Mouse (Mus musculus) CH12.LX (cell line): ENCODE results near the gene 1700122O11Rik. TPM values are rescaled to one million over a fixed set of nuclear protein-coding genes. Genes with fewer than 3 reads are reported as not detected.

ENCODE experiments used
- DNase-seq: peaks from one replicate; pipeline ENCODE4 v3.0.0-alpha.2; 2013; ENCODE audit errors: extremely low read depth
- H3K27ac ChIP-seq: 2 replicates; pipeline ENCODE4 v1.5.1; 2012; ENCODE audit warnings: low read depth, mild to moderate bottlenecking, control low read depth, moderate library complexity; ENCODE audit not compliant: insufficient read depth
- H3K27me3 ChIP-seq: replicated peaks from 2 replicates; pipeline ENCODE3; 2012; ENCODE audit warnings: inconsistent platforms
- H3K36me3 ChIP-seq, 2 experiments: replicated peaks in 1 of 2; 2 replicates each; pipeline versions ENCODE3 to v1.6.1; 2012; ENCODE audit warnings: inconsistent platforms in 1 of 2, low read length in 1 of 2, mild to moderate bottlenecking in 1 of 2, mixed read lengths in 1 of 2, moderate library complexity in 1 of 2; ENCODE audit not compliant: control insufficient read depth in 1 of 2, insufficient read depth in 1 of 2
- H3K4me1 ChIP-seq, 2 experiments: 2 replicates each; pipeline ENCODE4 v1.6.1; 2012; ENCODE audit warnings: inconsistent platforms in 1 of 2, moderate library complexity in 1 of 2; ENCODE audit not compliant: insufficient read depth in 2 of 2, control insufficient read depth in 1 of 2
- H3K4me2 ChIP-seq: 2 replicates; pipeline ENCODE4 v1.6.1; 2012; ENCODE audit warnings: low read depth, mild to moderate bottlenecking, control low read depth; ENCODE audit not compliant: poor library complexity, insufficient read depth, severe bottlenecking
- H3K4me3 ChIP-seq, 3 experiments: fragments of 150-350 bp in 1 of 3; sonication (generic) in 1 of 3; replicated peaks in 1 of 3; 2 replicates each; pipeline versions ENCODE3 to v1.5.1; 2011 to 2012; ENCODE audit warnings: low read depth in 2 of 3, low read length in 2 of 3, mild to moderate bottlenecking in 2 of 3, moderate library complexity in 2 of 3, control low read depth in 1 of 3, improper control_type of control experiment in 1 of 3, inconsistent platforms in 1 of 3, mixed read lengths in 1 of 3; ENCODE audit not compliant: poor library complexity in 1 of 3
- H3K79me2 ChIP-seq: replicated peaks from 2 replicates; pipeline ENCODE4 v1.6.1; 2012; ENCODE audit warnings: mild to moderate bottlenecking, moderate library complexity; ENCODE audit not compliant: control insufficient read depth, poor library complexity, insufficient read depth, severe bottlenecking; ENCODE audit errors: extremely low read depth
- H3K9ac ChIP-seq: 2 replicates; pipeline ENCODE4 v1.6.1; 2012; ENCODE audit warnings: low read depth, mild to moderate bottlenecking, control low read depth, moderate library complexity; ENCODE audit not compliant: insufficient read depth
- H3K9me3 ChIP-seq: replicated peaks from 2 replicates; pipeline ENCODE3; 2012; ENCODE audit warnings: low read length, inconsistent platforms, mixed read lengths
- CHD1 ChIP-seq: IDR thresholded peaks from 2 replicates; pipeline ENCODE4 v1.6.1; 2012; ENCODE audit warnings: low read depth, low read length, improper control_type of control experiment, inconsistent platforms
- CHD2 ChIP-seq: IDR thresholded peaks from 2 replicates; pipeline ENCODE4 v1.6.1; 2011; ENCODE audit warnings: low read length, improper control_type of control experiment
- CTCF ChIP-seq, 2 experiments: IDR thresholded peaks in 1 of 2; conservative IDR thresholded peaks in 1 of 2; 2 replicates each; pipeline ENCODE4 v1.5.1; 2011 to 2012; ENCODE audit warnings: low read depth in 2 of 2, low read length in 2 of 2, improper control_type of control experiment in 1 of 2, inconsistent platforms in 1 of 2, mild to moderate bottlenecking in 1 of 2, moderate library complexity in 1 of 2
- E2F4 ChIP-seq: IDR thresholded peaks from 2 replicates; pipeline ENCODE4 v1.6.1; 2011; ENCODE audit warnings: low read depth, low read length, improper control_type of control experiment; ENCODE audit not compliant: insufficient replicate concordance
- EP300 ChIP-seq: IDR thresholded peaks from 2 replicates; pipeline ENCODE4 v1.6.1; 2011; ENCODE audit warnings: low read length, improper control_type of control experiment
- GABPA ChIP-seq: IDR thresholded peaks from 2 replicates; pipeline ENCODE4 v1.6.1; 2012; ENCODE audit warnings: low read depth, low read length, improper control_type of control experiment, inconsistent platforms; ENCODE audit not compliant: insufficient replicate concordance
- JUN ChIP-seq: IDR thresholded peaks from 2 replicates; pipeline ENCODE4 v1.6.1; 2011; ENCODE audit warnings: low read depth, mild to moderate bottlenecking, low read length, improper control_type of control experiment, moderate library complexity; ENCODE audit not compliant: insufficient read depth
- MAX ChIP-seq: IDR thresholded peaks from 2 replicates; pipeline ENCODE4 v1.6.1; 2011; ENCODE audit warnings: low read length, improper control_type of control experiment
- MYC ChIP-seq: IDR thresholded peaks from 2 replicates; pipeline ENCODE4 v1.6.1; 2011; ENCODE audit warnings: low read depth, mild to moderate bottlenecking, improper control_type of control experiment, low read length
- NELFE ChIP-seq: IDR thresholded peaks from 2 replicates; pipeline ENCODE4 v1.6.1; 2011; ENCODE audit warnings: low read depth, low read length, improper control_type of control experiment
- PAX5 ChIP-seq: IDR thresholded peaks from 2 replicates; pipeline ENCODE4 v1.6.1; 2012; ENCODE audit warnings: low read length, inconsistent platforms, mixed read lengths
- POLR2AphosphoS2 ChIP-seq: IDR thresholded peaks from 2 replicates; pipeline ENCODE4 v1.6.1; 2011; ENCODE audit warnings: low read depth, low read length, improper control_type of control experiment
- SMC3 ChIP-seq: IDR thresholded peaks from 2 replicates; pipeline ENCODE4 v1.6.1; 2011; ENCODE audit warnings: low read depth, low read length, improper control_type of control experiment
- TBP ChIP-seq: conservative IDR thresholded peaks from 2 replicates; pipeline ENCODE4 v1.6.1; 2011; ENCODE audit warnings: low read depth, low read length, improper control_type of control experiment
- USF1 ChIP-seq: IDR thresholded peaks from 2 replicates; pipeline ENCODE4 v1.6.1; 2014; ENCODE audit warnings: low read depth, mild to moderate bottlenecking, inconsistent platforms, low read length, improper control_type of control experiment
- USF2 ChIP-seq: conservative IDR thresholded peaks from 2 replicates; pipeline ENCODE4 v1.6.1; 2011; ENCODE audit warnings: low read depth, low read length, improper control_type of control experiment
- ZKSCAN1 ChIP-seq: IDR thresholded peaks from 2 replicates; pipeline ENCODE4 v1.6.1; 2012; ENCODE audit warnings: low read depth, inconsistent platforms, low read length, improper control_type of control experiment, borderline replicate concordance
- dilution Hi-C: fragments of 300-500 bp; cut with MboI; formaldehyde crosslinking; loops from 2 replicates; pipeline ENCODE4 v1.14.3; 2020; ENCODE audit warnings: low sequenced_read_pairs; ENCODE audit not compliant: extremely low pct_unique_long_range_greater_than_20kb, extremely low pct_ligation_motif_present
- in situ Hi-C: fragments of 300-500 bp; cut with MboI; formaldehyde crosslinking; loops from 3 replicates; pipeline ENCODE4 v1.14.3; 2019; ENCODE audit warnings: low sequenced_read_pairs, low pct_ligation_motif_present, low pct_unique_long_range_greater_than_20kb, mixed read lengths
- polyA plus RNA-seq: library from polyadenylated mRNA; unstranded; fragments of >175 nt; gene quantifications from 2 replicates; pipeline ENCODE4 v1.2.1, GENCODE M21; 2012; ENCODE audit warnings: low read depth; ENCODE audit not compliant: insufficient read length
- total RNA-seq, 2 experiments: library from RNA; depleted of rRNA; stranded (reverse); fragments of 300-350 nt in 1 of 2; fragments of >200 nt in 1 of 2; gene quantifications; 2 replicates each; pipeline ENCODE4 v1.2.3; 2012 to 2014

The 1700122O11Rik gene
- total and polyA plus RNA-seq, 3 experiments = not detected

GRCm38 (mm10) chr17:47989951-47990378 lies 48.1 kb downstream of the 1700122O11Rik start (continued):
- TF ChIP-seq CHD1 (no peak), NELFE (no peak), USF1 (no peak)

GRCm38 (mm10) chr17:47988811-47989210 lies 49.3 kb downstream of the 1700122O11Rik start:
- Histone ChIP-seq H3K4me2 (no peak overlapping the region), H3K79me2 (no peaks in the 10 kb centered on the region), H3K27ac (no peak overlapping the region), H3K4me3 (no peak overlapping the region), H3K27me3 (no peaks in the 10 kb centered on the region), H3K9me3 (no peaks in the 10 kb centered on the region), H3K9ac (no peak overlapping the region), H3K36me3 (no peaks in the 10 kb centered on the region), H3K4me1 (peaks cover 6 to 23% of the 10 kb centered on the region in 2 experiments; a peak in 3 of 4 replicates)
- dilution Hi-C loops = no loop called here
- in situ Hi-C loops = no loop called here
- DNase-seq = no peak
- TF ChIP-seq CHD2 (no peak), EP300 (no peak), USF2 (no peak), MAX (no peak), MYC (no peak), E2F4 (no peak), POLR2AphosphoS2 (no peak), PAX5 (no peak), JUN (no peak), CTCF (conservative IDR thresholded peaks at IDR 0.05 in 1 of 2, IDR thresholded peaks at IDR 0.05 in 1 of 2; ENCODE audit: low read depth in 2 of 2, low read length in 2 of 2) (no peak), SMC3 (no peak)

- H3K27me3 ChIP-seq = no peaks in the 10 kb centered on the region
- no peak overlapping the region for H3K4me2 ChIP-seq
- no peak overlapping the region for H3K4me3 ChIP-seq
- no peak overlapping the region for H3K9ac ChIP-seq
- no peaks in the 10 kb centered on the region for H3K36me3 ChIP-seq
- in situ Hi-C loops (no loop called here), dilution Hi-C loops (no loop called here)
- no peak overlapping the region for H3K27ac ChIP-seq
- no peaks in the 10 kb centered on the region for H3K9me3 ChIP-seq
- peaks cover 6 to 23% of the 10 kb centered on the region in 2 experiments; a peak in 3 of 4 replicates for H3K4me1 ChIP-seq
- DNase-seq = no peak
- no peaks in the 10 kb centered on the region for H3K79me2 ChIP-seq
- TF ChIP-seq GABPA (no peak), MYC (no peak), TBP (no peak), POLR2AphosphoS2 (no peak), ZKSCAN1 (no peak)
These were observed 50.0 kb downstream of the 1700122O11Rik start for GRCm38 (mm10) chr17:47988074-47988473.

Other genes starting within 250 kb of the 1700122O11Rik start
- 0.08 and 0.30 TPM in 2 replicates for gene Mdfi, start 203.6 kb downstream of the 1700122O11Rik start, total RNA-seq (2012; rRNA removed)
- gene Mdfi, start 203.6 kb downstream of the 1700122O11Rik start, total RNA-seq (2014; rRNA removed) = 0.35 TPM in 1 of 2 replicates, not detected in the other
- gene Mdfi, start 203.6 kb downstream of the 1700122O11Rik start, polyA plus RNA-seq = 0.19 TPM in 1 of 2 replicates, not detected in the other
- 8.5 and 9.9 TPM in 2 replicates for gene Foxp4, start 113.6 kb downstream of the 1700122O11Rik start, total RNA-seq (2012; rRNA removed)
- 2.5 and 3.3 TPM in 2 replicates for gene Foxp4, start 113.6 kb downstream of the 1700122O11Rik start, total RNA-seq (2014; rRNA removed)
- 34.8 and 41.7 TPM in 2 replicates for gene Foxp4, start 113.6 kb downstream of the 1700122O11Rik start, polyA plus RNA-seq
- gene 1700067P10Rik, start 51.0 kb upstream of the 1700122O11Rik start, total RNA-seq (2012; rRNA removed) = not detected in 2 replicates
- not detected in 2 replicates for gene 1700067P10Rik, start 51.0 kb upstream of the 1700122O11Rik start, total RNA-seq (2014; rRNA removed)
- gene 1700067P10Rik, start 51.0 kb upstream of the 1700122O11Rik start, polyA plus RNA-seq = not detected in 2 replicates
- gene 9830107B12Rik, start 108.0 kb upstream of the 1700122O11Rik start, total RNA-seq (2012; rRNA removed) = not detected in 2 replicates
- not detected in 2 replicates for gene 9830107B12Rik, start 108.0 kb upstream of the 1700122O11Rik start, total RNA-seq (2014; rRNA removed)
- not detected in 2 replicates for gene 9830107B12Rik, start 108.0 kb upstream of the 1700122O11Rik start, polyA plus RNA-seq
- gene A530064D06Rik, start 129.0 kb upstream of the 1700122O11Rik start, total RNA-seq (2012; rRNA removed) = not detected in 2 replicates
- 0.15 and 0.20 TPM in 2 replicates for gene A530064D06Rik, start 129.0 kb upstream of the 1700122O11Rik start, total RNA-seq (2014; rRNA removed)
- gene A530064D06Rik, start 129.0 kb upstream of the 1700122O11Rik start, polyA plus RNA-seq = 0.60 and 0.68 TPM in 2 replicates
- gene Trem1, start 194.5 kb upstream of the 1700122O11Rik start, total RNA-seq (2012; rRNA removed) = 0.08 TPM in 1 of 2 replicates, not detected in the other
- gene Trem1, start 194.5 kb upstream of the 1700122O11Rik start, total RNA-seq (2014; rRNA removed) = 0.17 and 0.32 TPM in 2 replicates
- 0.25 and 0.29 TPM in 2 replicates for gene Trem1, start 194.5 kb upstream of the 1700122O11Rik start, polyA plus RNA-seq
- not detected in 2 replicates for gene Trem3, start 209.5 kb upstream of the 1700122O11Rik start, total RNA-seq (2012; rRNA removed)
- not detected in 2 replicates for gene Trem3, start 209.5 kb upstream of the 1700122O11Rik start, total RNA-seq (2014; rRNA removed)
- not detected in 2 replicates for gene Trem3, start 209.5 kb upstream of the 1700122O11Rik start, polyA plus RNA-seq
- gene Treml4, start 226.0 kb upstream of the 1700122O11Rik start, total RNA-seq (2012; rRNA removed) = 0.13 TPM in 1 of 2 replicates, not detected in the other
- 0.22 and 0.55 TPM in 2 replicates for gene Treml4, start 226.0 kb upstream of the 1700122O11Rik start, total RNA-seq (2014; rRNA removed)
- 1.1 TPM in 2 replicates for gene Treml4, start 226.0 kb upstream of the 1700122O11Rik start, polyA plus RNA-seq